Mouse (Mus musculus) forebrain, embryonic 10.5 days (tissue): ENCODE data around the gene Il5ra. TPM values are rescaled to one million over a fixed set of nuclear protein-coding genes. Genes with fewer than 3 reads are reported as not detected.

Source experiments
- DNase-seq: peaks from one replicate; pipeline ENCODE4 v3.0.0-alpha.2; 2017; ENCODE audit warnings: low spot score; ENCODE audit errors: extremely low spot score
- H3K27ac ChIP-seq: fragments of 300-500 bp; sonication (generic); 2 replicates; pipeline ENCODE4 v1.5.1; 2016; ENCODE audit warnings: mild to moderate bottlenecking
- H3K27me3 ChIP-seq: fragments of 300-500 bp; sonication (generic); 2 replicates; pipeline ENCODE4 v1.6.1; 2016; ENCODE audit warnings: mild to moderate bottlenecking; ENCODE audit not compliant: poor library complexity, severe bottlenecking
- H3K36me3 ChIP-seq: fragments of 300-500 bp; sonication (generic); replicated peaks from 2 replicates; pipeline ENCODE4 v1.6.1; 2016; ENCODE audit warnings: mild to moderate bottlenecking, moderate library complexity
- H3K4me1 ChIP-seq: fragments of 300-500 bp; sonication (generic); 2 replicates; pipeline ENCODE4 v1.6.1; 2016
- H3K4me3 ChIP-seq: fragments of 300-500 bp; sonication (generic); 2 replicates; pipeline ENCODE4 v1.5.1; 2016; ENCODE audit warnings: mild to moderate bottlenecking, moderate library complexity
- H3K9me3 ChIP-seq: fragments of 300-500 bp; sonication (generic); 2 replicates; pipeline ENCODE4 v1.6.1; 2016; ENCODE audit warnings: mild to moderate bottlenecking, moderate library complexity
- WGBS: fragments of 180-500 bp; shearing (Covaris S2); methylation state at CpG from one replicate; pipeline ENCODE4 v1.1.7; 2016; 5-methylcytosine and 5-hydroxymethylcytosine counted together
- polyA plus RNA-seq: library from polyadenylated mRNA; unstranded; fragments of >200 nt; fragmentation: Nextera tagmentation; extraction: Ambion mirVana; gene quantifications from 2 replicates; pipeline ENCODE4 v1.2.1, GENCODE M21; 2016

The Il5ra gene
- polyA plus RNA-seq, 1 experiment from 2014 or later = not detected

GRCm38 (mm10) chr6:106760473-106761218, 11.8 kb upstream of the Il5ra start:
- Histone ChIP-seq H3K9me3 (no peaks in the 10 kb centered on the region), H3K36me3 (no peaks in the 10 kb centered on the region), H3K4me3 (no peak overlapping the region), H3K4me1 (no peaks in the 10 kb centered on the region), H3K27ac (no peak overlapping the region), H3K27me3 (no peaks in the 10 kb centered on the region)
- DNase-seq = no peak
- WGBS = 90% methylated on average over 3 of the region's 3 CpGs

GRCm38 (mm10) chr6:106758299-106758698, 9.5 kb upstream of the Il5ra start:
- DNase-seq = no peak
- WGBS = 88% methylated on average over 3 of the region's 3 CpGs
- Histone ChIP-seq H3K4me3 (no peak overlapping the region), H3K27me3 (no peaks in the 10 kb centered on the region), H3K27ac (no peak overlapping the region), H3K36me3 (no peaks in the 10 kb centered on the region), H3K4me1 (no peaks in the 10 kb centered on the region), H3K9me3 (no peaks in the 10 kb centered on the region)

- Histone ChIP-seq H3K9me3 (no peaks in the 10 kb centered on the region), H3K27ac (no peak overlapping the region), H3K4me1 (no peaks in the 10 kb centered on the region), H3K36me3 (no peaks in the 10 kb centered on the region), H3K27me3 (no peaks in the 10 kb centered on the region), H3K4me3 (no peak overlapping the region)
- DNase-seq = no peak
- 91% methylated on average over 7 of the region's 7 CpGs for WGBS
Measured at GRCm38 (mm10) chr6:106750291-106750690, 1.5 kb upstream of the Il5ra start.

- WGBS = 87% methylated on average over 3 of the region's 3 CpGs
- Histone ChIP-seq H3K4me3 (no peak overlapping the region), H3K9me3 (no peaks in the 10 kb centered on the region), H3K4me1 (no peaks in the 10 kb centered on the region), H3K27ac (no peak overlapping the region), H3K36me3 (no peaks in the 10 kb centered on the region), H3K27me3 (no peaks in the 10 kb centered on the region)
- no peak for DNase-seq
Measured at GRCm38 (mm10) chr6:106747804-106748203, 1.0 kb downstream of the Il5ra start.

GRCm38 (mm10) chr6:106747251-106747650, 1.6 kb downstream of the Il5ra start:
- Histone ChIP-seq H3K4me3 (no peak overlapping the region), H3K27ac (no peak overlapping the region), H3K4me1 (no peaks in the 10 kb centered on the region), H3K9me3 (no peaks in the 10 kb centered on the region), H3K27me3 (no peaks in the 10 kb centered on the region), H3K36me3 (no peaks in the 10 kb centered on the region)
- WGBS = 91% methylated on average over 5 of the region's 5 CpGs
- no peak for DNase-seq

GRCm38 (mm10) chr6:106745673-106746394, 3.0 kb downstream of the Il5ra start:
- no peak overlapping the region for H3K27ac ChIP-seq
- DNase-seq = no peak
- H3K36me3 ChIP-seq = no peaks in the 10 kb centered on the region
- no peaks in the 10 kb centered on the region for H3K9me3 ChIP-seq
- H3K27me3 ChIP-seq = no peaks in the 10 kb centered on the region
- H3K4me3 ChIP-seq = no peak overlapping the region
- 81% methylated on average over 7 of the region's 7 CpGs for WGBS
- H3K4me1 ChIP-seq = no peaks in the 10 kb centered on the region

GRCm38 (mm10) chr6:106743556-106744233, 5.1 kb downstream of the Il5ra start:
- H3K27me3 ChIP-seq = no peaks in the 10 kb centered on the region
- no peaks in the 10 kb centered on the region for H3K36me3 ChIP-seq
- no peaks in the 10 kb centered on the region for H3K9me3 ChIP-seq
- H3K4me1 ChIP-seq = no peaks in the 10 kb centered on the region
- DNase-seq = no peak
- 81% methylated on average over 7 of the region's 7 CpGs for WGBS
- no peak overlapping the region for H3K27ac ChIP-seq
- H3K4me3 ChIP-seq = no peak overlapping the region

- no peak for DNase-seq
- H3K27ac ChIP-seq = no peak overlapping the region
- 95% methylated on average over 1 of the region's 1 CpGs for WGBS
- no peaks in the 10 kb centered on the region for H3K27me3 ChIP-seq
- no peak overlapping the region for H3K4me3 ChIP-seq
- H3K4me1 ChIP-seq = no peaks in the 10 kb centered on the region
- no peaks in the 10 kb centered on the region for H3K36me3 ChIP-seq
- no peaks in the 10 kb centered on the region for H3K9me3 ChIP-seq
Measured at GRCm38 (mm10) chr6:106740244-106740825, 8.5 kb downstream of the Il5ra start.

- WGBS = 78% methylated on average over 3 of the region's 3 CpGs
- no peaks in the 10 kb centered on the region for H3K4me1 ChIP-seq
- H3K9me3 ChIP-seq = no peaks in the 10 kb centered on the region
- H3K27ac ChIP-seq = no peak overlapping the region
- H3K4me3 ChIP-seq = no peak overlapping the region
- H3K36me3 ChIP-seq = no peaks in the 10 kb centered on the region
- DNase-seq = no peak
- H3K27me3 ChIP-seq = no peaks in the 10 kb centered on the region
Measured at GRCm38 (mm10) chr6:106738229-106738628, 10.6 kb downstream of the Il5ra start.

GRCm38 (mm10) chr6:106732563-106732962, 16.3 kb downstream of the Il5ra start:
- 91% methylated on average over 4 of the region's 4 CpGs for WGBS
- no peak for DNase-seq
- H3K27me3 ChIP-seq = no peaks in the 10 kb centered on the region
- no peaks in the 10 kb centered on the region for H3K9me3 ChIP-seq
- H3K4me1 ChIP-seq = no peaks in the 10 kb centered on the region
- H3K36me3 ChIP-seq = no peaks in the 10 kb centered on the region
- H3K27ac ChIP-seq = no peak overlapping the region
- H3K4me3 ChIP-seq = no peak overlapping the region

- DNase-seq = no peak
- Histone ChIP-seq H3K36me3 (no peaks in the 10 kb centered on the region), H3K27ac (no peak overlapping the region), H3K9me3 (no peaks in the 10 kb centered on the region), H3K4me3 (no peak overlapping the region), H3K4me1 (no peaks in the 10 kb centered on the region), H3K27me3 (peaks cover 17% of the 10 kb centered on the region)
- WGBS = 87% methylated on average over 4 of the region's 4 CpGs
Measured at GRCm38 (mm10) chr6:106729682-106730314, 19.0 kb downstream of the Il5ra start.

- DNase-seq = no peak
- 91% methylated on average over 1 of the region's 1 CpGs for WGBS
- Histone ChIP-seq H3K27ac (no peak overlapping the region), H3K4me3 (no peak overlapping the region), H3K36me3 (no peaks in the 10 kb centered on the region), H3K27me3 (peaks cover 30% of the 10 kb centered on the region), H3K4me1 (no peaks in the 10 kb centered on the region), H3K9me3 (no peaks in the 10 kb centered on the region)
Measured at GRCm38 (mm10) chr6:106727703-106728102, 21.1 kb downstream of the Il5ra start.
